Mouse (Mus musculus) lung, adult 2 months (tissue): ENCODE results near the gene Simc1.

Source experiments
- CTCF ChIP-seq: fragments of 200-500 bp; IDR thresholded peaks from 2 replicates; pipeline ENCODE4 v1.5.1; 2011; ENCODE audit warnings: mild to moderate bottlenecking, low read length, control low read depth; ENCODE audit not compliant: insufficient read depth
- POLR2A ChIP-seq: fragments of 200-500 bp; IDR thresholded peaks from 2 replicates; pipeline ENCODE4 v1.6.1; 2011; ENCODE audit warnings: low read depth, mild to moderate bottlenecking, control low read depth, low read length, borderline replicate concordance; ENCODE audit errors: extremely low read depth

DNA sequence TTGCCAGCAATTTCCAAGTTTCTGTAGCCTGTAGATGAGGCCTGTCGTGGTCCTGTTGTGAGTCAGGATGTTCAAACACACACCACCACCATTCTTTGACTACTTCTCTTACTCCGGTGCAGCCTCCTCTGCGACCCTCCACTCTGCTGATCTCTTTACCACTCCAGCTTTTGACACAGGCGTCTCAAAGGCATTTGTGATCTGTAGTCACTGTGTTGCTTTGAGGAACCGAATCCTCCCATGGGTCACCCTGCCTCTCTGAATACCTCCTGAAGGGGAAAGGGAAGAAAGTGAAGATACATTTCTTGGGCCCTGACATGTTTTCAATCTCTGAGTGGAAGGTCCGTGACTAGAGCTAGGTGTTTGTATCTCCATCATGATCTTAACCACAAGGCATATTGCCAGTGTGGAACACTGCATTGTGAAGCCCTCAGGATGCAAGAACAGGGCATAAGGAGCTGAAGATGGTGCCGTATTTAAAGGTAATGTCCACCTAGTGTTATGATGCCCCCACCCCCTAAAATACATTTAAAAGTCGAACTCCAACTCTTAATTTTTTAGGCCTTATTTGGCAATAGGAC lies 88.3 kb downstream of the Simc1 start:
- TF ChIP-seq CTCF = no peak
- no peak for TF ChIP-seq POLR2A
